Mouse (Mus musculus): Measurements from ENCODE around the gene Atf4.

DNA sequence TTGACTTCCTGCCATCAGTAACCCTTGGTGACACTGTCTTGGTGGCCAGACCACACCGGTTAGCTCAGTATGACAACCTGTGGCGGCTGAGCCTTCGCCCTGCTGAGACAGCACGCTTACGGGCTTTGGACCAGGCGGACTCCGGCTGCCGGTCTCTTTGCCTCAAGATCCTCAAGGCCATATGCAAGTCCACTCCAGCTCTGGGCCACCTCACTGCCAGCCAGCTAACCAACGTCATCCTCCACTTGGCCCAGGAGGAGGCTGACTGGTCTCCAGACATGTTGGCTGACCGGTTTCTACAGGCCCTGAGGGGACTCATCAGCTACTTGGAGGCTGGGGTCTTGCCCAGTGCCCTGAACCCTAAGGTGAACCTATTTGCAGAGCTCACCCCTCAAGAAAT, 5.3 kb upstream of the Atf4 start:
- no peak for TF ChIP-seq TBP (IDR thresholded peaks at IDR 0.05; ENCODE audit: low read depth, low read length)
- no peak for TF ChIP-seq POLR2A (IDR thresholded peaks at IDR 0.05; ENCODE audit: control insufficient read depth in 1 of 2, insufficient read depth in 1 of 2, low read depth in 1 of 2, low read length in 2 of 2, poor library complexity in 1 of 2)
- no peak for TF ChIP-seq EP300 (IDR thresholded peaks at IDR 0.05; ENCODE audit: low read depth in 1 of 2, low read length in 2 of 2)
- TF ChIP-seq ZNF384 (IDR thresholded peaks at IDR 0.05; ENCODE audit: low read depth, low read length) = no peak
- TF ChIP-seq CTCF (IDR thresholded peaks at IDR 0.05 in 2 of 3, conservative IDR thresholded peaks at IDR 0.05 in 1 of 3; ENCODE audit: control insufficient read depth in 1 of 3, insufficient read depth in 1 of 3, low read depth in 2 of 3, low read length in 3 of 3, poor library complexity in 1 of 3, severe bottlenecking in 1 of 3) = no peak
- TF ChIP-seq CHD1 (IDR thresholded peaks at IDR 0.05; ENCODE audit: low read depth, low read length) = no peak
- no peak for TF ChIP-seq SMC3 (IDR thresholded peaks at IDR 0.05; ENCODE audit: low read depth, low read length)
- no peak for TF ChIP-seq USF2 (IDR thresholded peaks at IDR 0.05; ENCODE audit: borderline replicate concordance in 1 of 2, insufficient read depth in 1 of 2, low read depth in 1 of 2, low read length in 2 of 2)
- TF ChIP-seq MAX (IDR thresholded peaks at IDR 0.05; ENCODE audit: low read length) = no peak
- TF ChIP-seq SIN3A (IDR thresholded peaks at IDR 0.05; ENCODE audit: low read length) = no peak
- no peak for TF ChIP-seq USF1 (IDR thresholded peaks at IDR 0.05; ENCODE audit: low read depth, low read length)
